Mouse (Mus musculus) telencephalon, adult 2 months (tissue): ENCODE data around the gene Mrps9.
A peak's percentile ranks its signal among the peaks of the same experiment; 100 is the strongest.

Experiments used
- DNase-seq: peaks from one replicate; pipeline ENCODE4 v3.0.0-alpha.2; 2011; ENCODE audit warnings: low read depth, low spot score

Gene Mrps9

DNA sequence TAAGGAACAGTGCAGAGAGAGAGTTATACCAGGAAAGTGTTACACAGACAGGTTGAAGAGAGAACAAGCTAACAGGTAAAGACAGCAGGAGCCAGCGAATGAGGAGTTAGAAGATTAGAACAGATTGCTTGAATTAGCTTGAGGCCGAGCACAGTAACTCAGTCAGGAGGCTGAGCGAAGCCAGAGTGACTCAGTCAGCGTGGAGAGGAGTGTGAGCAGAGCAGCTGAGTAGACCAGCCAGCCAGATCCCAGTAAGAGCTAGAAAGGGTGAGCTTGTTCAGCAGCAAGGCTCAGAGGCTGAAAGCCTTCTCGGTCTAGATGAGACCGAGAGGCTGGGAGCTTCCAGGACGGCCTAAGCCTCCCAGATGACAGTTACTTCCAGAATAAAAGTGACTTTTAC is 55.7 kb downstream of the Mrps9 start:
- DNase-seq, result peak; percentile 23

DNA sequence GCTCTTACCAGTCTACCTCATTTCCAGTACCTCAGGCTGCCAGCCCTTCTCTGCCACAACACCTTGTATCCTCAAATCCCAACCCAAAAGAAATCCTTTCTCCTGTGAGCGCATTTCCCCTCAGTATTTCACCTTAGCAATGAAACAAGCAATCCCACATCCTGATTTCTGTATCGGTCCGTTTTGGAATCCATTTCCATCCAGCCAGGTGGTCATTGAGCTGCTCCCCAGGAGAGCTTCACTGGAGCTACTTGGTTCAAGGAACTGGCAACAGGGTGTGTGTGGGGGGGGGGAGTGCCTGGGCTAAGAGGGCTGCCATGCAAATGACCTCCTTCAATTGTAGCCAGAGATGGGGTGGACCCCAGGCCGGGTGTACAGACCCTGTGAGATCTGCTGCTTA is 56.1 kb downstream of the Mrps9 start:
- DNase-seq, result no peak

DNA sequence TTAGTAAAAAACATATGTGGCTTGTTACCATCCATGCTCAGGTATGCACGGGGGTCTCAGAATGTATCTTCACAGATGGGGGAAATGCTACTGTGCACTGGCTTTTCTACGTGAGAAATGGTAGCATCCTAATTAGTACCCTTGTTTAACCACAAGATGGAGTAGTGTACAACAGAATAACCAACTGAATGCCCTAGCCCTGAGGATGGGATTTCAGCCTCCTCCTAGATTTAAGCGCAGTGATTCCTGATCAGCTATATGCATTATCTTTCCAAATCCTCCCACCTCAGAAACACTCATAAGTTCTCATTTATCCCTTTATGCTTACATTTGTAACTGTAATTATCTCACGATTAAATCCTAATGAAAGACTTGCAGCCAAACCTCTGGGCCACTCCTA is 64.0 kb downstream of the Mrps9 start:
- peak; percentile 43 for DNase-seq

DNA sequence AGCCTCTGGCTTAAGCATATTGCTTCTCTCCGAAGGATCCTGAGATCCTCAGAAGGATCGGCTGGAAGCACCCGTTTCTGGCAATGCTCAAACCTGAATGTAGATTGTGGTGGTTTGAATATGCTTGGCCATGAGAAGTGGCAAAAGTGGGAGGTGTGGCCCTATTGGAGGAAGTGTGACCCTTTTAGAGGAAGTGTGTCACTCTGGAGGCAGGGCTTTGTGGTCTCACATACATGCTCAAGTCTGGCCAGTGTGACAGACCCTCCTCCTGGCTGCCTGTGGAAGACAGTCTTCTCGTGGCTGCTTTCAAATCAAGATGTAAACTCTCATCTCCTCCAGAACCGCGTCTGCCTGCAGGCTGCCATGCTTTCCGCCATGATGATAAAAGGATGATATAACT is 65.7 kb downstream of the Mrps9 start:
- no peak for DNase-seq

DNA sequence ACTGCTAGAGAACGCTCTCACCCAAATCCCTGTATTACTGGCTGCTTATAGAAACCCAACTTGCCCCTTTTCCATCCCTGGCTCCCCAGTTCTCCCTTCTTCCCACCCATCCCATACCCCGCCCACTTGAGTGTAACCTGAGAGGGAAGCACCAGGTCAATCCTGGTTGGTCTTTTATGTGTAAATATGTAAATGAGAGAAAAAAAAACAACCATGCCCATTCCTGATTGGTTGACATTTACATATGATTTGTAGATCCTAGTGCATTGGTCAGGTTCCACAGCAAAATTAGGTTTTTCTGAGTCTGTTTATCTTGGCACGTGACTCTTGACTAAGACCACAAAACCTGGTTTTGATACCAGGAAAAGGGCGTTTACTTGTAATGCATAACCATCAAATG is 66.9 kb downstream of the Mrps9 start:
- no peak for DNase-seq

DNA sequence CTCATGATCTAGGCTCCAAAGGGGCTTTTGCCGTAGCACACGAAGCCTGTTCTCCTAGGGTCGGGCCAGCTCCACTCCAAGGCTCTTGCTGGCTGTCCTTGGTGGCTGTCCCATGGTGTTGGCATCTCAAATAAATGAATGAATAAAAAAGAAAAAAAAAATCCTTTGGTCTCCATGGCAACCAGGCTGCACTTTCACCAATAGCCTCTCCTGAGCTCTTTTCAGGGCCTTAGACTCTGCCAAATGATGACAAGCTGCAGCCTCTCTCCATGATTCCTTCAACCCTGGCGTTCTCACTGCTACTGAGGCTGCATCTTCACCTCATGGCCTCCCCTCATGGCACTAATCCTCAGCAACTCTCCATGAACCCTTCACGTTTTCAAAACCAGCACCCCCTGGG is 72.9 kb downstream of the Mrps9 start:
- DNase-seq, result no peak

DNA sequence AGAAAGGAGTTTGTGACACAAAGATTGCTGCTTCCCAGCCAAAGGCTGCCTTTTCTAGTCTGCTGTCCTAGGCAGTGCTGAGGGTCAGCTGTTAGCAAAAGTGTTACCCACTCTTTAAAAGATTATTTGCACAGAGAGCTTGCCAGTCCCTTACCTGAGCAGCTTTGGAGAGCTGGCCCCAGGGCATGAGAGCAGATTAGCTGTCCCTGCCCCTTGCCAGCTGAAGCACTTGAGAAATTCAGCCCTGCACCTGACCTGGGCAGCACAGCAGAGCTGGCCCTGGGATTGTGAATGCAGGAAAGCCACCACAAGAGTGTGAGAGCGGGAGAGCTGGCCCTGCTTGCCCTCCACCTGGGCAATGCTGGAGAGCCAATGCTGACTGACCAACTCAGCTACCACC is 82.6 kb downstream of the Mrps9 start:
- DNase-seq, result no peak

DNA sequence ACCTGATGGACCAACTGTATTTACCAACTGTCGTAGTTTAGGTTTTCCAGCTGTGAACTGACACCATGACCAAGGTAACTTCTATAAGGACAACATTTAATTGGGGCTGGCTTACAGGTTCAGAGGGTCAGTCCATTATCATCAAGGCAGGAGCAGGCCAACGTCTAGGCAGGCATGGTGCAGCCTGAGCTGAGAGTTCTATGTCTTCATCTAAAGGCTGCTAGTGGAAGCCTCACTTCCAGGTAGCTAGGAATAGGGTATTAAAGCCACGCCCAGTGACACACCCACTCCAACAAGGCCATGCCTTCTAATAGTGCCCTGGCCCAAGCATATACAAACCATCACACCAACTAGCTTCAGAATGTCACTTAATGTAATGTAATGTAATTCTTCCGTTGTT is 97.5 kb downstream of the Mrps9 start:
- DNase-seq, result no peak

DNA sequence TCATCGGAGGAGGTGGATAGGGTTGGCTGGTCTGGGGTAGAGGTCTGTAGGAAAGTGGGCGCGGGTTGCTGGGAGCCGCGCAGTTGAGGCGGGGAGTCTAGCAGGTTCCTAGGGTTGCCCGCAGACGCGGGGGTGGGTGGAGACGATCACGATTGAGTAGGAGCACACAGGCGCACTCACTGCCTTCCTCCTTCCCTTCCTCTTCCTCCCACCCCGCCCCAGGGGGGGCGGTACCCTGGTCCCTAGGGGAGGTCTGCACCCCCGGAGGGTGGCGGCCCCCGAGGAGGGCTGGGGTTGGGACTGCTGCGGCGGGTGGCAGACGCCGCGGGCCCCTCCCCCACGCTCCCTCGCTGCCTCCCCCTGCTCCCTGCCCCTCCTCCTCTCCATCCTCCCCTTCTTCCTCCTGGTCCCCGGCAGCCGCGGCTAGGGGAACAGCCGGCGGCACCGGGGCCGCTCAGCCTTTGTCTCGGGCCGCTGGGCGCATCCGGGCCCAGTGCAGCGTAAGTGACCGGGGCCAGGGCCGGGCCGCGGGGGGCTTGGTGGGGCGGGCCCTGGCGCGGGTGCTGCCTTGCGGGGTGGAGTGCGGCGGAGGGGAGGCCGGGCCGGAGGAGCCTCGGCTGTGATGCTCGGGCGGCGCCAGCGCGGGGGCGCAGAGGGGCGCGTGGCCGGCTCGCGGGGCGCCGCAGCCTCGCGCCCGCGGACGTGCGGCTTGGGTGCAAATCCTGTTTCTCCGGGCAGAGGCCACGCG is 101.9 kb downstream of the Mrps9 start, which contains the start of gene Gpr45:
Gene Gpr45, plus strand, starts transcription at position 139 of the 748 bp plus-strand sequence.
- DNase-seq, result peak; percentile 44

DNA sequence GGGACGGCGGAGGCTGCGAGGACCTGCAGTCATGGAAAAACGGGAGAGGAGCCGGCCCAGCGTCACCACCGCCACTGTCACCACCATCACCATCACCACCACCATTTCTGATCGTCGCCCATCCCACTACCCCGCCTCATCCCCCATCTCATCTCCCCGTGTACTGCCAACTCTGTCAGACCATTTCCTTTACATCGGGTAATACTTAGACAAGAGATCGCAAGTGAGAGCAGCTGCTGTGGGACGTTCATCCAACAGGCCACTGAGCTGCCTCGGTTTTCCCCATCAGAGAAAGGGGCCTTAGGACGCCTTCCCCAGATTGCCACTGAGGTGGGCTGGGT is 102.4 kb downstream of the Mrps9 start:
- DNase-seq, result no peak
